Mouse (Mus musculus): ENCODE data around the gene Nmu. TPM values are rescaled to one million over a fixed set of nuclear protein-coding genes. Genes with fewer than 3 reads are reported as not detected.

Nmu gene
- polyA plus RNA-seq, 1 experiment from 2014 or later, result not detected

- no peak for ATAC-seq (ENCODE audit: low FRiP score, low TSS enrichment)
- H3K9ac ChIP-seq (replicated peaks; ENCODE audit: low read length), result no peak overlapping the region
- WGBS, result 85% methylated on average over 8 of the region's 8 CpGs
Measured at GRCm38 (mm10) chr5:76369215-76369840, 5.7 kb upstream of the Nmu start.

GRCm38 (mm10) chr5:76365406-76365805 is 1.8 kb upstream of the Nmu start:
- Histone ChIP-seq H3K9ac (replicated peaks; ENCODE audit: low read length) (no peak overlapping the region), H3K27ac (replicated peaks; ENCODE audit: low read depth, low read length) (no peak overlapping the region), H3K4me1 (ENCODE audit: control insufficient read depth, insufficient read depth, low read length) (0 out of 2 replicates have a peak, but pooled peaks cover 6% of the 10 kb centered on the region), H3K4me3 (replicated peaks; ENCODE audit: low read depth, low read length) (no peak overlapping the region), H3K4me2 (ENCODE audit: low read length) (no peak overlapping the region), H3K9me3 (ENCODE audit: control insufficient read depth, low read length) (no peaks in the 10 kb centered on the region), H3K27me3 (ENCODE audit: control insufficient read depth, insufficient read depth, low read length) (peaks cover 13% of the 10 kb centered on the region; the same call in 1 of the 2 replicates), H3K36me3 (ENCODE audit: control insufficient read depth, insufficient read depth, low read length) (no peaks in the 10 kb centered on the region)
- ATAC-seq (ENCODE audit: low FRiP score, low TSS enrichment), result no peak
- DNase-seq, result no peak
- WGBS, result 38% methylated on average over 5 of the region's 5 CpGs

More at GRCm38 (mm10) chr5:76369215-76369840, 5.7 kb upstream of the Nmu start:
- Histone ChIP-seq H3K9me3 (ENCODE audit: control insufficient read depth, low read length) (no peaks in the 10 kb centered on the region), H3K4me2 (ENCODE audit: low read length) (no peak overlapping the region), H3K27me3 (ENCODE audit: control insufficient read depth, insufficient read depth, low read length) (peaks cover 3% of the 10 kb centered on the region; the same call in 1 of the 2 replicates), H3K27ac (replicated peaks; ENCODE audit: low read depth, low read length) (no peak overlapping the region), H3K4me3 (replicated peaks; ENCODE audit: low read depth, low read length) (no peak overlapping the region), H3K4me1 (ENCODE audit: control insufficient read depth, insufficient read depth, low read length) (no peaks in the 10 kb centered on the region), H3K36me3 (ENCODE audit: control insufficient read depth, insufficient read depth, low read length) (no peaks in the 10 kb centered on the region)
- DNase-seq, result no peak

- WGBS, result 93% methylated on average over 4 of the region's 4 CpGs
- Histone ChIP-seq H3K4me3 (replicated peaks; ENCODE audit: low read depth, low read length) (no peak overlapping the region), H3K27me3 (ENCODE audit: control insufficient read depth, insufficient read depth, low read length) (peaks cover 13% of the 10 kb centered on the region; the same call in 1 of the 2 replicates), H3K9me3 (ENCODE audit: control insufficient read depth, low read length) (no peaks in the 10 kb centered on the region), H3K27ac (replicated peaks; ENCODE audit: low read depth, low read length) (no peak overlapping the region), H3K36me3 (ENCODE audit: control insufficient read depth, insufficient read depth, low read length) (no peaks in the 10 kb centered on the region), H3K9ac (replicated peaks; ENCODE audit: low read length) (no peak overlapping the region), H3K4me1 (ENCODE audit: control insufficient read depth, insufficient read depth, low read length) (0 out of 2 replicates have a peak, but pooled peaks cover 6% of the 10 kb centered on the region), H3K4me2 (ENCODE audit: low read length) (no peak overlapping the region)
- ATAC-seq (ENCODE audit: low FRiP score, low TSS enrichment), result no peak
- no peak for DNase-seq
Measured at GRCm38 (mm10) chr5:76360786-76361185, 2.8 kb downstream of the Nmu start.

- ATAC-seq (ENCODE audit: low FRiP score, low TSS enrichment) (no peak), DNase-seq (peak; percentile 11)
- no peak overlapping the region for H3K4me2 ChIP-seq (ENCODE audit: low read length)
- 0 out of 2 replicates have a peak, but pooled peaks cover 6% of the 10 kb centered on the region for H3K4me1 ChIP-seq (ENCODE audit: control insufficient read depth, insufficient read depth, low read length)
- H3K9ac ChIP-seq (replicated peaks; ENCODE audit: low read length), result no peak overlapping the region
- peaks cover 13% of the 10 kb centered on the region; the same call in 1 of the 2 replicates for H3K27me3 ChIP-seq (ENCODE audit: control insufficient read depth, insufficient read depth, low read length)
- no peaks in the 10 kb centered on the region for H3K9me3 ChIP-seq (ENCODE audit: control insufficient read depth, low read length)
- no peak overlapping the region for H3K4me3 ChIP-seq (replicated peaks; ENCODE audit: low read depth, low read length)
- no peaks in the 10 kb centered on the region for H3K36me3 ChIP-seq (ENCODE audit: control insufficient read depth, insufficient read depth, low read length)
- 80% methylated on average over 1 of the region's 1 CpGs for WGBS
- H3K27ac ChIP-seq (replicated peaks; ENCODE audit: low read depth, low read length), result no peak overlapping the region
Measured at GRCm38 (mm10) chr5:76360057-76360456, 3.5 kb downstream of the Nmu start.

- H3K4me2 ChIP-seq (ENCODE audit: low read length), result no peak overlapping the region
- no peak overlapping the region for H3K9ac ChIP-seq (replicated peaks; ENCODE audit: low read length)
- ATAC-seq (ENCODE audit: low FRiP score, low TSS enrichment), result no peak
- H3K4me1 ChIP-seq (ENCODE audit: control insufficient read depth, insufficient read depth, low read length), result no peaks in the 10 kb centered on the region
- no peaks in the 10 kb centered on the region for H3K9me3 ChIP-seq (ENCODE audit: control insufficient read depth, low read length)
- H3K27ac ChIP-seq (replicated peaks; ENCODE audit: low read depth, low read length), result no peak overlapping the region
- no peak overlapping the region for H3K4me3 ChIP-seq (replicated peaks; ENCODE audit: low read depth, low read length)
- 43% methylated on average over 7 of the region's 7 CpGs for WGBS
- DNase-seq, result peak; percentile 8
- H3K36me3 ChIP-seq (ENCODE audit: control insufficient read depth, insufficient read depth, low read length), result no peaks in the 10 kb centered on the region
- no peaks in the 10 kb centered on the region for H3K27me3 ChIP-seq (ENCODE audit: control insufficient read depth, insufficient read depth, low read length)
Measured at GRCm38 (mm10) chr5:76351953-76352611, 11.5 kb downstream of the Nmu start.

- Histone ChIP-seq H3K9ac (replicated peaks; ENCODE audit: low read length) (no peak overlapping the region), H3K27me3 (ENCODE audit: control insufficient read depth, insufficient read depth, low read length) (no peaks in the 10 kb centered on the region), H3K4me2 (ENCODE audit: low read length) (no peak overlapping the region), H3K4me3 (replicated peaks; ENCODE audit: low read depth, low read length) (no peak overlapping the region), H3K27ac (replicated peaks; ENCODE audit: low read depth, low read length) (no peak overlapping the region), H3K9me3 (ENCODE audit: control insufficient read depth, low read length) (no peaks in the 10 kb centered on the region), H3K4me1 (ENCODE audit: control insufficient read depth, insufficient read depth, low read length) (no peaks in the 10 kb centered on the region), H3K36me3 (ENCODE audit: control insufficient read depth, insufficient read depth, low read length) (no peaks in the 10 kb centered on the region)
- WGBS, result 88% methylated on average over 5 of the region's 5 CpGs
- ATAC-seq (ENCODE audit: low FRiP score, low TSS enrichment) (no peak), DNase-seq (no peak)
Measured at GRCm38 (mm10) chr5:76351537-76351936, 12.1 kb downstream of the Nmu start.

GRCm38 (mm10) chr5:76346137-76346536 is 17.5 kb downstream of the Nmu start:
- Histone ChIP-seq H3K4me2 (ENCODE audit: low read length) (no peak overlapping the region), H3K9ac (replicated peaks; ENCODE audit: low read length) (no peak overlapping the region), H3K27me3 (ENCODE audit: control insufficient read depth, insufficient read depth, low read length) (no peaks in the 10 kb centered on the region), H3K4me3 (replicated peaks; ENCODE audit: low read depth, low read length) (no peak overlapping the region), H3K27ac (replicated peaks; ENCODE audit: low read depth, low read length) (no peak overlapping the region), H3K36me3 (ENCODE audit: control insufficient read depth, insufficient read depth, low read length) (no peaks in the 10 kb centered on the region), H3K4me1 (ENCODE audit: control insufficient read depth, insufficient read depth, low read length) (no peaks in the 10 kb centered on the region), H3K9me3 (ENCODE audit: control insufficient read depth, low read length) (no peaks in the 10 kb centered on the region)
- no peak for ATAC-seq (ENCODE audit: low FRiP score, low TSS enrichment)
- WGBS, result 63% methylated on average over 2 of the region's 2 CpGs
- DNase-seq, result no peak

- Histone ChIP-seq H3K9ac (replicated peaks; ENCODE audit: low read length) (no peak overlapping the region), H3K4me3 (replicated peaks; ENCODE audit: low read depth, low read length) (no peak overlapping the region), H3K27ac (replicated peaks; ENCODE audit: low read depth, low read length) (no peak overlapping the region), H3K27me3 (ENCODE audit: control insufficient read depth, insufficient read depth, low read length) (no peaks in the 10 kb centered on the region), H3K36me3 (ENCODE audit: control insufficient read depth, insufficient read depth, low read length) (no peaks in the 10 kb centered on the region), H3K9me3 (ENCODE audit: control insufficient read depth, low read length) (no peaks in the 10 kb centered on the region), H3K4me2 (ENCODE audit: low read length) (no peak overlapping the region), H3K4me1 (ENCODE audit: control insufficient read depth, insufficient read depth, low read length) (no peaks in the 10 kb centered on the region)
- 76% methylated on average over 2 of the region's 2 CpGs for WGBS
- DNase-seq (no peak), ATAC-seq (ENCODE audit: low FRiP score, low TSS enrichment) (no peak)
Measured at GRCm38 (mm10) chr5:76340931-76341330, 22.7 kb downstream of the Nmu start.

- H3K27ac ChIP-seq (replicated peaks; ENCODE audit: low read depth, low read length), result no peak overlapping the region
- DNase-seq, result no peak
Measured at GRCm38 (mm10) chr5:76337100-76337499, 26.5 kb downstream of the Nmu start.

More at GRCm38 (mm10) chr5:76337100-76337499, 26.5 kb downstream of the Nmu start:
- Histone ChIP-seq H3K4me1 (ENCODE audit: control insufficient read depth, insufficient read depth, low read length) (no peaks in the 10 kb centered on the region), H3K4me2 (ENCODE audit: low read length) (no peak overlapping the region), H3K36me3 (ENCODE audit: control insufficient read depth, insufficient read depth, low read length) (no peaks in the 10 kb centered on the region), H3K4me3 (replicated peaks; ENCODE audit: low read depth, low read length) (no peak overlapping the region), H3K9ac (replicated peaks; ENCODE audit: low read length) (no peak overlapping the region), H3K27me3 (ENCODE audit: control insufficient read depth, insufficient read depth, low read length) (no peaks in the 10 kb centered on the region), H3K9me3 (ENCODE audit: control insufficient read depth, low read length) (no peaks in the 10 kb centered on the region)
- WGBS, result 88% methylated on average over 8 of the region's 8 CpGs
- ATAC-seq (ENCODE audit: low FRiP score, low TSS enrichment), result no peak

Data from midbrain, embryonic 14.5 days (tissue).